Mouse (Mus musculus): ENCODE results near the gene Srek1. TPM values are rescaled to one million over a fixed set of nuclear protein-coding genes. Genes with fewer than 3 reads are reported as not detected.

Srek1 gene
- polyA plus RNA-seq, 1 experiment from 2014 or later, result 62.0 TPM

DNA sequence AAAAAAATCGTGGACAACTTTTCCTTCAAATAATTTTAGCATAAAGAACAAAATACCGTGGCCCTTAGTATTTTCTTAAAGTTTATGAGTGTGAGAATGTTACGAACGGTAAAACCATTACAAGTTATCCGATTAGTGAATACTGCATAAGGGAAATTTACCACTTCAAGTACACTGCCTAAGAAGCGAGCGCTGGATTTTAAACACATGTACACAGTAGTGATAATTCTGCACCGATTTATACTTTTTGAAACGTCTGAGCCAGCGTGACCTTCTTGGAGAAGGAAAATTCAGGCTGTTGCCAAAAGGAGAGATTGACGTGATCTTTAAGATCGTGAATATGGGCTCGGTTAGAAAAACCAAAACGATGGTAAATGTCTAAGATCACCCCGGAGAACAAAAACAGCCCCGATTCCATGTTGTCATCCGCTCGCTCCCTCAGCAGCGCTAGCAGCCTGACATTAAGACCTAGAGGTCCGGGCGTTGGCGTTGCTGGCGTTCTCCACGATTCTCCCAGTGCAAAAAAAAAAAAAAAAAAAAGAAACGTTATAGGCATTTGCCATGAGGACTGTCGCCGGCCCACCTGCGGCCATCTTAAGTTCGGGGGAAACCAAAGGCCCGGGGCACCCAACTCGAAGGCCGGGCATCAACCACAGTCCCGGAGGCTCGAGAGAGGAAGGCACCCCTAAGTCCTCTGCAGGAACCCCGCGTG lies 845 bp downstream of the Srek1 start:
- no peaks in the 10 kb centered on the region for H3K9me3 ChIP-seq
- H3K4me2 ChIP-seq, result peak overlapping the region; percentile 80
- H3K27ac ChIP-seq (replicated peaks), result peak overlapping the region; percentile 100
- peak overlapping the region; percentile 83 for H3K4me3 ChIP-seq
- 0 out of 2 replicates have a peak, but pooled peaks cover 2% of the 10 kb centered on the region for H3K27me3 ChIP-seq
- peak; percentile 75 for ATAC-seq (ENCODE audit: low FRiP score, low read depth)
- peak overlapping the region; percentile 86 for H3K9ac ChIP-seq
- 1% methylated on average over 36 of the region's 36 CpGs for WGBS
- peaks cover 35% of the 10 kb centered on the region for H3K4me1 ChIP-seq (replicated peaks)
- no peaks in the 10 kb centered on the region for H3K36me3 ChIP-seq

DNA sequence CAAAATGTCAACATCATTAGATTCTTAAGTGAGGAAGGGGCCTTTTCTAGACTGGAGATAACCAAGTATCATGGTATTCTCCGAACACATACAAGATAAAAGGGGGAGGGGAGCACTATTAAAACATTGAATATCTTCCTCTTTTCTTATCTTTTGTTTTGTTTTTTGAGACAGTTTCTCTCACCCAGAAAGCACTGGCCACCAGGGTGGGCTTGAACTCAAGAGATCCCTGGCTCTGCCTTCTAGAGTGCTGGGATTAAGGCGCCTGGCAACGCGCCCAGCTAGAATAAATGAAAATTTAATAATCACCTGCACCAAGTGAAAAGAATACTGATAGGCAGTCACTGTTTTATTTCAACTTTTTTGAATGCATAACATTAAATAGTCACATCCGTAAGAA lies 1.5 kb downstream of the Srek1 start:
- peaks cover 35% of the 10 kb centered on the region for H3K4me1 ChIP-seq (replicated peaks)
- WGBS, result 31% methylated on average over 5 of the region's 5 CpGs

DNA sequence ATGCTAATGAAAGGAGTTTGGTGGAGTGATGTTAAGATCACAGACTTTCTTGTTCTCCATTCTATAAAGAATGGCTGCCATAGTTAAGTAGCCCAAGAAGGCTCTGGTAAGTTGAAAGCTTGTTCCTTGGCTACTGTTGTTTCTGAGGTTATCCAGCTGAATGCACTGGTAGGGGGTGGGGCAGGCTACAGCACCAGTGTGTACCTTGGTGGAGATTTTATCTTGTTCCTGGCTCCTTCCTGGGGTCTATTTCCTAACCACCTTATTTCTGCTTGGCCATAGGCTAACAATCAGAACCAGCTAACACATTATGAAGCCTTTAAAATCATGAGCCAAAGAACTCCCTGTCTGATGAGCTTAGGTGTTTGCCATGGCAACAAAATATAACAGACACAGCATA lies 3.6 kb downstream of the Srek1 start:
- peaks cover 13% of the 10 kb centered on the region for H3K36me3 ChIP-seq
- H3K9ac ChIP-seq, result no peak overlapping the region
- H3K4me2 ChIP-seq, result no peak overlapping the region; the same call in 1 of the 2 replicates
- no peaks in the 10 kb centered on the region for H3K27me3 ChIP-seq
- H3K9me3 ChIP-seq, result no peaks in the 10 kb centered on the region
- no peak overlapping the region for H3K4me3 ChIP-seq
- H3K4me1 ChIP-seq (replicated peaks), result peaks cover 35% of the 10 kb centered on the region
- no peak overlapping the region for H3K27ac ChIP-seq (replicated peaks)
- no peak for ATAC-seq (ENCODE audit: low FRiP score, low read depth)

More for the DNA sequence above, 1.5 kb downstream of the Srek1 start:
- Histone ChIP-seq H3K4me3 (peak overlapping the region; percentile 83), H3K36me3 (no peaks in the 10 kb centered on the region), H3K27ac (replicated peaks) (peak overlapping the region; percentile 72), H3K4me2 (peak overlapping the region; percentile 80), H3K9ac (peak overlapping the region; percentile 86), H3K27me3 (0 out of 2 replicates have a peak, but pooled peaks cover 2% of the 10 kb centered on the region), H3K9me3 (no peaks in the 10 kb centered on the region)
- no peak for ATAC-seq (ENCODE audit: low FRiP score, low read depth)

DNA sequence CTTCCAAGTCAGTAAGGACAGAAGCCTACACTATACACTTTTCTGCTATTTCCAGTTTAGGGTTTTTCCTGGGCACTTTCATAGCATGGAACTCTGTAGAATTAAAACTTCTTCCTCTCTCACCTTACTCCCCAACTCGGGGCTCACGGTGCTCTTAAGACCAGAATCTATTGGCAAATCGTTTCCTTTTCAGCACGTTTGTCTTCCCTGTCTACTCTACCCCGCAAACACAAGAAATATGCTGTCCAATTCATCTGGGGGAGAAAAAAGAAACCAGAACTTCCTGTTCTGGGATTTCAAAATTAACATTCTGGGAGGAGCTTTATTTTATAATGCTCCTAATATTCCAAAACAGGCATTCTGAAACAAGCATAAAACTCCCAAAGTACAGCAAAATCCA lies 6.5 kb downstream of the Srek1 start:
- no peak for ATAC-seq (ENCODE audit: low FRiP score, low read depth)
- Histone ChIP-seq H3K9ac (no peak overlapping the region), H3K9me3 (no peaks in the 10 kb centered on the region), H3K27ac (replicated peaks) (no peak overlapping the region), H3K27me3 (no peaks in the 10 kb centered on the region), H3K4me3 (no peak overlapping the region), H3K4me2 (no peak overlapping the region), H3K4me1 (replicated peaks) (peaks cover 27% of the 10 kb centered on the region), H3K36me3 (peaks cover 20% of the 10 kb centered on the region)
- WGBS, result 83% methylated on average over 5 of the region's 5 CpGs

DNA sequence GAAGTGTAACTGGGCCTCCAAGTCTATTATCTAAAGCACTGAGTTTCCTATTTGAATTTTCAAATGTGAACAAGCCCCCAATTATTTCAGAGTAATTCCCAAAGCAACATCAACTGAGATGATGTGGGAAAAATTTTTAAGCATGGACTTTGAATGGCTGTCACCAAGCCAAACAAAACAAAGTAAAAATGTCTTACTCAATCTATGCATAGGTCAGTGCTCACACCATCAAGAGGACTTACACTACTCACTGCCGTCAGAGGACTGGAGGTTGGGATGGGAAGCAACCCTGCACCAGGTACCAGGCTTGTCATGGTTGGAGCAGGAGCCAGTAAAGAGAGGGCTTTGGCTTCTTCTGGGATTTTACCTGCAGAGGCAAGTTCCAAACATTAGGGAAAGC lies 10.8 kb downstream of the Srek1 start:
- H3K9me3 ChIP-seq, result no peaks in the 10 kb centered on the region
- H3K27ac ChIP-seq (replicated peaks), result no peak overlapping the region
- no peak overlapping the region for H3K4me2 ChIP-seq
- H3K36me3 ChIP-seq, result peaks cover 54% of the 10 kb centered on the region
- no peak overlapping the region for H3K4me3 ChIP-seq
- H3K27me3 ChIP-seq, result no peaks in the 10 kb centered on the region
- no peaks in the 10 kb centered on the region for H3K4me1 ChIP-seq (replicated peaks)
- ATAC-seq (ENCODE audit: low FRiP score, low read depth), result no peak
- 96% methylated on average over 1 of the region's 1 CpGs for WGBS
- H3K9ac ChIP-seq, result no peak overlapping the region

DNA sequence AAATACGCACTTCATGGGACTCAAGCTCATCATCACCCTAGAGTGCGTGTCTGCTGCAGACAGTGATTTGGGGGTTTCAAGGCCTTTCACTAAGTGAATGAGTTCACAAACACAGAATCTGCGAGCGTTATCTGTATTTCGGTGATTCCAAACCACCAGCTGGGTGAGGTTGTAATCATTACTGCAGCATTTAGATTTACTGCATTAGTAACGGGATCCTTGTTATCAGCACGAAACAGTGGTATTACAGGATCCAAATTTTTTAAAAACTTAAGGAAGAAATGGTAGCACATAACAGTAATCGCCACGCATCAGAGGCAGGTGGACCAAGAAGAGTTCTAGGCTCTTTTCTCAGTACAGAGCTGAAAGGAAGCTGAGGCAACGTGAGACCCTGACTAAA lies 12.4 kb downstream of the Srek1 start:
- Histone ChIP-seq H3K9me3 (no peaks in the 10 kb centered on the region), H3K36me3 (peaks cover 58% of the 10 kb centered on the region), H3K4me1 (replicated peaks) (no peaks in the 10 kb centered on the region), H3K27me3 (no peaks in the 10 kb centered on the region), H3K4me2 (no peak overlapping the region), H3K4me3 (no peak overlapping the region), H3K9ac (no peak overlapping the region), H3K27ac (replicated peaks) (no peak overlapping the region)
- WGBS, result 96% methylated on average over 10 of the region's 10 CpGs
- ATAC-seq (ENCODE audit: low FRiP score, low read depth), result no peak

DNA sequence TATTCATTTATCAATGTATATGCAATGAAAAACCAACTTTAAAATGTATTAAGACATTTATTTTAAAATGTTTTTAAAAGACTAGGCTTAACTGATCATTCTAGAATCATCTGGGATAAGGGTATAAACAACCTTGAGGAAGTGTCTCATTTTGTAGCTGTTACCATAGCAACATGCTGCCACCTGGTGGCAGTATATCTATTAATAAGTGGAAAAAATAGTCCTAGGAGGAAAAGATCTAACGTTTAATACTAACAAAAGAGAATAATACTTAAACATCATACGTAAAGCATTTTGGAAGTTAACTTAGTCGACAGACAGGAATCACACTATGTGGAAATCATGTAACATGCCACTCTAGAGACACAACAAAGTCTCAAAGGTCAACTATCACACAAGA lies 23.0 kb downstream of the Srek1 start:
- Histone ChIP-seq H3K9ac (no peak overlapping the region), H3K4me2 (no peak overlapping the region), H3K27ac (replicated peaks) (no peak overlapping the region), H3K27me3 (no peaks in the 10 kb centered on the region), H3K4me1 (replicated peaks) (no peaks in the 10 kb centered on the region), H3K36me3 (peaks cover 51% of the 10 kb centered on the region), H3K9me3 (no peaks in the 10 kb centered on the region), H3K4me3 (no peak overlapping the region)
- 54% methylated on average over 3 of the region's 3 CpGs for WGBS
- no peak; the same call in 1 of the 2 replicates for ATAC-seq (ENCODE audit: low FRiP score, low read depth)

DNA sequence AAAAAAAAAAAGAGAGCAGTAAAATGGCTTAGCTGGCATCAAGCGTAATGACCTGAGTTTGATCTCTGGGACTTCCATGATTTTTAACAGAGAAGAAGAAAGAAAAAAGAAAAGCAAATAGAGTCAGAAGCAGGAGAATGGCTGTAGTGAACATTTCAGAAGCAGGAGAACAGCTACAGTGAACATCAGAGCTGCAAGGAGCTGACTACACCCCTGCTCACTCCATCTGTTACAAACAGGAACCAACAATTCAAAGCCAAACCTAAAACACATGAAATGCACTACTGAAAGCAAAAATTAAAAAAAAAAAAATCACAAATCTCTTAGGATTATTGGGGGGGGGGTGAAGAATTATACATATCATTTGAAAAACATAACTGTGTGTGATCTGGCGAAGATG lies 28.7 kb downstream of the Srek1 start:
- Histone ChIP-seq H3K4me3 (no peak overlapping the region), H3K27ac (replicated peaks) (no peak overlapping the region), H3K27me3 (no peaks in the 10 kb centered on the region), H3K4me1 (replicated peaks) (no peaks in the 10 kb centered on the region), H3K4me2 (no peak overlapping the region), H3K9me3 (no peaks in the 10 kb centered on the region), H3K36me3 (peaks cover 62% of the 10 kb centered on the region), H3K9ac (no peak overlapping the region)
- 93% methylated on average over 2 of the region's 2 CpGs for WGBS
- no peak for ATAC-seq (ENCODE audit: low FRiP score, low read depth)

DNA sequence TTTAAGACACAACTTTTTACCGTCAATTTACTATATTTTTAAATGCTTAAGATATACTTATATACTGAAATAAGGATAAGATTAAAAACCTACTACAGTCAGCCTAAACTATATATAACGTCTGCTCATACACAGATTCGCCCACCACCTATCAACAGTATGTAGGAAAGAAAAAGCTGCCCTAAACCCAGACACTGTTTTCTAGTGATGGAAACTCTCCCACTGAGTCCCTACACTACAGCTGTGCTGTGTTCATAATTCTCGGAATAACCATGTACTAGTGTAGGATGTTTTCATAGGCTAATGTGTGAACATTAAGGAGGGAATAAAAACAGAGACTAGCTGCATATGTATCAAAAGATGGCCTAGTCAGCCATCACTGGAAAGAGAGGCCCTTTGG lies 29.2 kb downstream of the Srek1 start:
- Histone ChIP-seq H3K9ac (no peak overlapping the region), H3K4me1 (replicated peaks) (no peaks in the 10 kb centered on the region), H3K36me3 (peaks cover 58% of the 10 kb centered on the region), H3K9me3 (no peaks in the 10 kb centered on the region), H3K27me3 (no peaks in the 10 kb centered on the region), H3K4me3 (no peak overlapping the region), H3K4me2 (no peak overlapping the region), H3K27ac (replicated peaks) (no peak overlapping the region)
- 96% methylated on average over 4 of the region's 4 CpGs for WGBS
- no peak for ATAC-seq (ENCODE audit: low FRiP score, low read depth)

DNA sequence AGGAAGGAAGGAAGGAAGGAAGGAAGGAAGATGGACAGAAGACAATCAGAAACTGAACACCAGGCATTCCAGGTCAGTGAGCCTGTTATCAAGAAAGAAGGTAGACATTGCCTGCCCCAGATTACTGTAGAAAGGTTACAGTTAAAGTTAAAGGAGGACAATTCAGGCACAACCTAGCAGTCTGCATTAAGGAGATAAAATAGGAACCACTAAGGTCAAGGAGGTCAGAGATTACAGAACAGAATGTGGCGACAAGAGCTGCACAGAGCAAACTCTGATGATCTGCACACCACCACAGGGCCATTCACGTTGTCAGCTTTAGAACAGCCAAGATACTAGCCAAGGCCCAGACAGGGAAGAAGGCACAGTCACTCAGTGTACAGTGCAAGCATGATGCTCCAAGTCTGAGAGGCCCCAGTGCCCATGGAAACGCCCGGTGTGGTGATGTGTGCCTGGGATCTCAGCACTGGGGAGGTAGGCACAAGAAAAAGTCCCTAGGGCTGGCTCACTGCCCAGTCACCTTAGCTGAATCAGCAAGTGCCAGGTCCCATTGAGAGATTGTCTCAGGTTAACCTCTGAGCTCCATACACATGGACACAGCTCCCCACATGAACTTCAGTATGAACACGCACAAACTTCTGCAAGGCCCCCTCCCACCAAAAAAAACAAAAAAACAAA lies 38.9 kb downstream of the Srek1 start:
- Histone ChIP-seq H3K9me3 (no peaks in the 10 kb centered on the region), H3K36me3 (peaks cover 23% of the 10 kb centered on the region), H3K9ac (no peak overlapping the region), H3K27ac (replicated peaks) (no peak overlapping the region), H3K4me1 (replicated peaks) (no peaks in the 10 kb centered on the region), H3K4me2 (no peak overlapping the region), H3K27me3 (no peaks in the 10 kb centered on the region), H3K4me3 (no peak overlapping the region)
- WGBS, result 87% methylated on average over 5 of the region's 5 CpGs
- ATAC-seq (ENCODE audit: low FRiP score, low read depth), result no peak

DNA sequence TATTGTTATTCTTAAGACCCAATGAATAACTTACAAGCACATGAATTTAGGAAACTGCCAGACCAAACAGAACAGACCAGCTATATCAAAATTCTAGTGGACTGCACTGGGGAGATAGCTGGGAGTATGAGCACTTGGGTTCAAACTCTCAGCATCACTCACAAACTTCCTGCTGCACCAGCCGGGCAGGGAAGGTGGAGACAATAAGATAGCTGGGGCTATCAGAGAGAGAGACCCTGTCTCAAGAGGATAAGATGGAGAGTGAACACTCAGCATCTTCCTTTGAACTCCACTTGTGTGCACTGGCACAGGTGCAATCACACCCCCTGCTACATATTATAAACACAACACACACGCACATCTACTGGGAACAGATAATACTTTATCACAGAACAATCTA lies 47.5 kb downstream of the Srek1 start:
- Histone ChIP-seq H3K4me3 (no peak overlapping the region), H3K4me1 (replicated peaks) (no peaks in the 10 kb centered on the region), H3K36me3 (no peaks in the 10 kb centered on the region), H3K27me3 (no peaks in the 10 kb centered on the region), H3K9me3 (no peaks in the 10 kb centered on the region), H3K9ac (no peak overlapping the region), H3K27ac (replicated peaks) (no peak overlapping the region), H3K4me2 (no peak overlapping the region)
- WGBS, result 81% methylated on average over 2 of the region's 2 CpGs
- ATAC-seq (ENCODE audit: low FRiP score, low read depth), result no peak

DNA sequence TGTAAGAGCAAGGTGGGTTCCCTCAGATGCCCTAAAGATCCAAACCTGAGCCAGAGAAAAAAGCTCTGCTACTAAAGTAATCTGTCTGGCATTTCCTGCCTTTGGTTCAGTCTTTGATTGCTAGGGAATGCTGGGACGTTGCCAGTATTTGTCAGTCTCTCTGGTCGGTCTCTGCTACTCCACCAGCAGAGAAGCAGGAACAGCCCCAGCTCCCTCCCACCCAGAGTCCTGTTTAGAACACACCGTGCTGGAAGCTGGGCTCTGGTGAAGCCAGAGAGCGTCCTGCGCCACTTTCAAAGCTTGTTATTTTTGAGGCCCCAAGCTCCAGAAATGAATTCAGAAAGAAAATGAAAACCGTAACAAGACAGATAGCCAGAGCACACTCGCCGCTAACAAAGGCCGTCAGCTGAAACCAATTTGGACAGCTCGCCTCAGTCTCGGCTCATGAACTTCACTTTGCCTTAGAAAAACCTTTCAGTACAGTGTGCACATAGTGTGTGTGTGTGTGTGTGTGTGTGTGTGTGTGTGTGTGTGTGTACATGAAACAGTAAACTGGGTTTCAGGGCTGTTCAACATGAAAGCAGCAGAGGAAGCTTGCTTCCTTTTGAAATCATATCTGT lies 62.9 kb downstream of the Srek1 start:
- 51% methylated on average over 11 of the region's 11 CpGs for WGBS
- Histone ChIP-seq H3K4me1 (replicated peaks) (peaks cover 7% of the 10 kb centered on the region; the same call in 1 of the 2 replicates), H3K9ac (no peak overlapping the region), H3K27ac (replicated peaks) (peak overlapping the region; percentile 64), H3K36me3 (no peaks in the 10 kb centered on the region), H3K4me3 (no peak overlapping the region), H3K27me3 (no peaks in the 10 kb centered on the region), H3K9me3 (no peaks in the 10 kb centered on the region), H3K4me2 (no peak overlapping the region)
- no peak for ATAC-seq (ENCODE audit: low FRiP score, low read depth)

Data from hindbrain, embryonic 15.5 days (tissue).